15 mouse cellular contexts compared by ENCODE assay signal in genomic region chr12:28734271-28734670, GRCm38 (mm10).
"Had no signal": no experiment of that assay in that cellular context is flagged by ENCODE, and none has a peak within 500 bp of the region (broad histone marks: within the 10 kb centered on the region; RNA-seq: fewer than 3 reads in every experiment).

No protein-coding gene starts in this region.

- H3K27ac ChIP-seq: neural tube, embryonic 15.5 days; stomach, embryonic 15.5 days; stomach, postnatal 0 days had no signal

- H3K9ac ChIP-seq: neural tube, embryonic 15.5 days; stomach, embryonic 15.5 days had no signal

- H3K4me1 ChIP-seq: neural tube, embryonic 15.5 days; stomach, embryonic 15.5 days had no signal

- H3K4me3 ChIP-seq: neural tube, embryonic 15.5 days; stomach, embryonic 15.5 days had no signal

- DNase-seq: retina, postnatal 1 day; right cerebral cortex, adult 18-20 months; right cerebral cortex, postnatal 14 days; right cerebral cortex, postnatal 25 days; right cerebral cortex, postnatal 4 days; spleen, adult 18-20 months; thymus, adult 18-20 months; thymus, adult 2 months; thymus, postnatal 14 days; thymus, postnatal 25 days; thymus, postnatal 36 days; thymus, postnatal 4 days had no signal

- H3K9me3 ChIP-seq: neural tube, embryonic 15.5 days; stomach, embryonic 15.5 days had no signal
